Mouse (Mus musculus) brown adipose tissue, adult 24 weeks (tissue): ENCODE results near the gene Vsig4. TPM values are rescaled to one million over a fixed set of nuclear protein-coding genes. Genes with fewer than 3 reads are reported as not detected.
"Not testable (repeated sequence)": the region's sequence is repeated elsewhere in the genome, so short reads cannot be mapped to it uniquely, and the experiment has no call there.

Experiments
- H3K27ac ChIP-seq: fragments of 200-500 bp; replicated peaks from 2 replicates; pipeline ENCODE4 v1.5.1; 2012; ENCODE audit warnings: low read depth, mild to moderate bottlenecking, low read length
- H3K4me1 ChIP-seq: fragments of 200-500 bp; 2 replicates; pipeline ENCODE4 v1.6.1; 2012; ENCODE audit warnings: low read length, mixed read lengths; ENCODE audit not compliant: control insufficient read depth, insufficient read depth, insufficient read length
- H3K4me3 ChIP-seq: fragments of 200-500 bp; 2 replicates; pipeline ENCODE4 v1.5.1; 2012; ENCODE audit warnings: low read depth, mild to moderate bottlenecking, low read length, moderate library complexity; ENCODE audit not compliant: insufficient read depth
- polyA plus RNA-seq: library from polyadenylated mRNA; stranded (reverse); fragments of >200 nt; gene quantifications from 2 replicates; pipeline ENCODE4 v1.2.4, GENCODE M21; 2012; ENCODE audit not compliant: missing spikeins, insufficient read depth, insufficient read length

Gene Vsig4
- not detected in 2 replicates for polyA plus RNA-seq

- Histone ChIP-seq H3K4me1 (no peaks in the 10 kb centered on the region), H3K27ac (no peak within 1 kb of the TSS), H3K4me3 (no peak within 1 kb of the TSS)
Measured at GRCm38 (mm10) chrX:96293338-96293737, at the start of gene Vsig4. Vsig4 (minus strand) TSS chrX:96293438.

- Histone ChIP-seq H3K27ac (no peak overlapping the region), H3K4me3 (no peak overlapping the region), H3K4me1 (no peaks in the 10 kb centered on the region)
Measured at GRCm38 (mm10) chrX:96339108-96339507, 45.9 kb upstream of the Vsig4 start.

- Histone ChIP-seq H3K27ac (no peak overlapping the region), H3K4me1 (no peaks in the 10 kb centered on the region), H3K4me3 (no peak overlapping the region)
Measured at GRCm38 (mm10) chrX:96329764-96330163, 36.5 kb upstream of the Vsig4 start.

DNA sequence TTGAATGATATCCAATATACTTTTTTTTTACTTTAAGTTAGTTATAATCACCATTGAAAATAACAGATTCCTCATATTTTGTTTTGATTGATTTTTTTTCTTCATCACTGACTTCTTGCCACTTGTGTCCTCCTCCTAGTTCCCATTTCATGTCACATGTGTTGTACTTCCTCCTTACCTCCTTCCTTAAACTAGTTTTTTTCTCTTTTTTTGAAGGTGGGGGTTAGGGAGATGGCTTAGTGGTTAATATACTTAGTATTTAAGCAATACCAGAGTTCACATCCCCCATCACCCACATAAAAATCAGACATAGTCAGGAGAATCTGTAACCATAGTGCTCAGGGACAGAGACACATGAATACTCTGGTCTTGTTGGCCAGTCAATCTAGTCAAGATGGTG, 36.7 kb downstream of the Vsig4 start:
- H3K27ac ChIP-seq, result no peak overlapping the region
- H3K4me1 ChIP-seq, result no peaks in the 10 kb centered on the region
- no peak overlapping the region for H3K4me3 ChIP-seq

- H3K4me3 ChIP-seq, result no peak overlapping the region
- H3K4me1 ChIP-seq, result no peaks in the 10 kb centered on the region
- H3K27ac ChIP-seq, result no peak overlapping the region
Measured at GRCm38 (mm10) chrX:96239644-96240043, 53.6 kb downstream of the Vsig4 start.

DNA sequence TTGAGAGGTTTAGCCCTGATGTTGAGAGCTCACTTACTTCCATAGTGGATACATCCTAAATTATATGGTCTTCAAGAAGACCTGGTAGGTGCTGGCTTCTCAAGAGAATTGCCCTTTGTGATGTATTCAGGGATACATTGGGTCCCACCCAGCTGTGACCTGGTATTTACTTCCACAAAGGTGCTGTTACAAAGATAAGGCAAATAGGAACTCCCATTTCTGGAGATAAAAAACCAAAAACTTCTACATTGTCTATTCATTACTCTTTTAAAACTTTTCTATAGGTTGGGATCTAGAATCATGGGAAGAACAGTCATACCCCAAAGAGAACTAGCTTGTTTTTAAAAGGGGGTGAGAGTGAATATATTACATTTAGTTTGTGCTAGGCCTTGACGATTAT, 54.2 kb downstream of the Vsig4 start:
- no peaks in the 10 kb centered on the region for H3K4me1 ChIP-seq

GRCm38 (mm10) chrX:96235775-96236174, 57.5 kb downstream of the Vsig4 start:
- Histone ChIP-seq H3K27ac (no peak overlapping the region), H3K4me3 (no peak overlapping the region), H3K4me1 (no peaks in the 10 kb centered on the region)

More for the DNA sequence above, 54.2 kb downstream of the Vsig4 start:
- Histone ChIP-seq H3K4me3 (no peak overlapping the region), H3K27ac (no peak overlapping the region)

DNA sequence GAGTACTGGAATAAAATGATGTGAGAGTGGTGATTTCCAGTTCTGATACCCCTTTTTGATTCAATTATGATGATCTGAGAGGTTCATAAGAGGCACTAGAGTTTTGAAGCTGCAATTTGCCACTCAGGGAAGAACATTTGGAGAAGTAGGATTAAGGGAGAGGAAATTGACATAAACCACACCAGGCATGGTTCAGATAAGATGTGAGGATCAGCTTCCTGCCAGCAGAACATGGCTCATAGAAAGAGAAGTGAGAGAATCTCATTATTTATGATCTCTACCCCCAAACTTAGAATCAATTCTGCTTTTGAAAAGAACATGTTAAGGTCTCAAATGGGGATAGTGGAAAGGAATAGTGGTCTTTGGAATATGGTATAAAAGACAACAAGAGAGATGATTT, 66.2 kb downstream of the Vsig4 start:
- Histone ChIP-seq H3K27ac (no peak overlapping the region), H3K4me1 (no peaks in the 10 kb centered on the region), H3K4me3 (no peak overlapping the region)

GRCm38 (mm10) chrX:96225474-96225873, 67.8 kb downstream of the Vsig4 start:
- Histone ChIP-seq H3K4me3 (no peak overlapping the region), H3K27ac (no peak overlapping the region), H3K4me1 (no peaks in the 10 kb centered on the region)

GRCm38 (mm10) chrX:96224210-96224609, 69.0 kb downstream of the Vsig4 start:
- no peaks in the 10 kb centered on the region for H3K4me1 ChIP-seq
- H3K27ac ChIP-seq, result no peak overlapping the region
- H3K4me3 ChIP-seq, result no peak overlapping the region

GRCm38 (mm10) chrX:96218088-96218487, 75.2 kb downstream of the Vsig4 start:
- no peaks in the 10 kb centered on the region for H3K4me1 ChIP-seq
- no peak overlapping the region for H3K4me3 ChIP-seq
- H3K27ac ChIP-seq, result no peak overlapping the region

DNA sequence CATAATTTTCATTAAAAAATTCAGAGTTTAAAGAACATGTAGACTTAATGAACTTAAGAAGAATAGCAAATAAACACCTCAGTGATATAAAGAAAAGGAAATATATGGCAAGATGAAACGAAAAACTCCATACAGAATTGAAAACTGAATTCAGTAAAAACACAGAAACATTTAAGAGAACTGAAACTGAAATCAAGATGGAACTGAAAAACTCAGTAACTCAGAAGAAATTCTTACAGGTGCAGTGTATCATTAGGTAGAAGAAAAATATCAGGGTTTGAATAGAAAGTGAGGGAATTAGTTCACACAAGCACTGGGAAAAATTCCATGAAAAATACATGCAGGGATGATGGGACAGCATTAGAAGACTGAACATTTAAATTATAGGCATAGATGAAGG, 86.4 kb downstream of the Vsig4 start:
- Histone ChIP-seq H3K4me3 (no peak overlapping the region), H3K4me1 (no peaks in the 10 kb centered on the region), H3K27ac (no peak overlapping the region)

- not testable (repeated sequence) for H3K4me3 ChIP-seq, H3K27ac ChIP-seq, H3K4me1 ChIP-seq
Measured at GRCm38 (mm10) chrX:96205143-96205542, 88.1 kb downstream of the Vsig4 start.

Other genes starting within 250 kb of the Vsig4 start
- 82.7 and 102 TPM in 2 replicates for gene Msn, start 197.4 kb downstream of the Vsig4 start, polyA plus RNA-seq
- 4.6 and 8.6 TPM in 2 replicates for gene Heph, start 161.9 kb upstream of the Vsig4 start, polyA plus RNA-seq
- 0.71 and 0.79 TPM in 2 replicates for gene Hsf3, start 162.9 kb upstream of the Vsig4 start, polyA plus RNA-seq